Mouse (Mus musculus): ENCODE measurements around the gene Cggbp1.
"Not testable (repeated sequence)": the region's sequence is repeated elsewhere in the genome, so short reads cannot be mapped to it uniquely, and the experiment has no call there.

The Cggbp1 gene

GRCm38 (mm10) chr16:64851563-64852362 is at the start of gene Cggbp1, which contains the start of gene Zfp654:
Gene Cggbp1, plus strand, starts transcription at chr16:64851996.
Gene Zfp654, minus strand, starts transcription at chr16:64851652.
- peak; percentile 100 for DNase-seq

- no peak for DNase-seq
Observed at GRCm38 (mm10) chr16:64803041-64803440, 48.8 kb upstream of the Cggbp1 start.

GRCm38 (mm10) chr16:64817094-64817765 is 34.6 kb upstream of the Cggbp1 start:
- DNase-seq = no peak

- DNase-seq = no peak
Observed at GRCm38 (mm10) chr16:64823890-64824289, 27.9 kb upstream of the Cggbp1 start.

GRCm38 (mm10) chr16:64824474-64824873 is 27.3 kb upstream of the Cggbp1 start:
- DNase-seq = no peak

- DNase-seq = no peak
Observed at GRCm38 (mm10) chr16:64830291-64830690, 21.5 kb upstream of the Cggbp1 start.

- no peak for DNase-seq
Observed at GRCm38 (mm10) chr16:64835996-64836545, 15.7 kb upstream of the Cggbp1 start.

- DNase-seq = peak; percentile 9
Observed at GRCm38 (mm10) chr16:64836709-64837108, 15.1 kb upstream of the Cggbp1 start.

- DNase-seq = no peak
Observed at GRCm38 (mm10) chr16:64841481-64842373, 10.1 kb upstream of the Cggbp1 start.

GRCm38 (mm10) chr16:64842374-64842729 is 9.4 kb upstream of the Cggbp1 start:
- no peak for DNase-seq

- peak; percentile 44 for DNase-seq
Observed at GRCm38 (mm10) chr16:64845947-64846346, 5.8 kb upstream of the Cggbp1 start.

- DNase-seq = peak; percentile 68
Observed at GRCm38 (mm10) chr16:64850287-64851084, 1.3 kb upstream of the Cggbp1 start.

- no peak for DNase-seq
Observed at GRCm38 (mm10) chr16:64851085-64851562, 672 bp upstream of the Cggbp1 start.

- DNase-seq = peak; percentile 67
Observed at GRCm38 (mm10) chr16:64852441-64852871, 660 bp downstream of the Cggbp1 start.

- no peak for DNase-seq
Observed at GRCm38 (mm10) chr16:64852891-64853290, 1.1 kb downstream of the Cggbp1 start.

- no peak for DNase-seq
Observed at GRCm38 (mm10) chr16:64856946-64857345, 5.2 kb downstream of the Cggbp1 start.

- not testable (repeated sequence) for DNase-seq
Observed at GRCm38 (mm10) chr16:64865841-64866240, 14.0 kb downstream of the Cggbp1 start.

- DNase-seq = no peak
Observed at GRCm38 (mm10) chr16:64868613-64869012, 16.8 kb downstream of the Cggbp1 start.

- no peak for DNase-seq
Observed at GRCm38 (mm10) chr16:64869621-64870020, 17.8 kb downstream of the Cggbp1 start.

- DNase-seq = peak; percentile 11
Observed at GRCm38 (mm10) chr16:64872296-64872695, 20.5 kb downstream of the Cggbp1 start.

GRCm38 (mm10) chr16:64872841-64873240 is 21.0 kb downstream of the Cggbp1 start:
- peak; percentile 8 for DNase-seq

Data from thymus, postnatal 14 days (tissue).